Mouse (Mus musculus): ENCODE results near the gene Rbpms2. TPM values are rescaled to one million over a fixed set of nuclear protein-coding genes. Genes with fewer than 3 reads are reported as not detected.

Gene Rbpms2
- polyA plus RNA-seq, 1 experiment from 2014 or later: 23.7 TPM

- Histone ChIP-seq H3K4me2 (replicated peaks; ENCODE audit: low read depth, low read length) (peak overlapping the region; percentile 97), H3K4me3 (ENCODE audit: low read depth, low read length) (peak overlapping the region; percentile 60), H3K4me1 (replicated peaks; ENCODE audit: control insufficient read depth, insufficient read depth, low read length) (0 out of 2 replicates have a peak, but pooled peaks cover 4% of the 10 kb centered on the region), H3K27ac (ENCODE audit: low read depth, low read length) (no peak overlapping the region), H3K9me3 (ENCODE audit: control insufficient read depth, low read length) (no peaks in the 10 kb centered on the region), H3K27me3 (ENCODE audit: control insufficient read depth, insufficient read depth, low read length) (peaks cover 31% of the 10 kb centered on the region), H3K36me3 (ENCODE audit: control insufficient read depth, insufficient read depth, low read length) (no peaks in the 10 kb centered on the region), H3K9ac (ENCODE audit: low read depth, low read length) (peak overlapping the region; percentile 71)
- ATAC-seq (ENCODE audit: low FRiP score) (peak; percentile 80), DNase-seq (ENCODE audit: low spot score) (peak; percentile 74)
- WGBS: under 1% methylated on average over 20 of the region's 78 CpGs
These were observed 1.3 kb downstream of the Rbpms2 start for GRCm38 (mm10) chr9:65630631-65631353.

- H3K4me3 ChIP-seq (ENCODE audit: low read depth, low read length): peak overlapping the region; percentile 60
- DNase-seq (ENCODE audit: low spot score): no peak
- no peak overlapping the region for H3K27ac ChIP-seq (ENCODE audit: low read depth, low read length)
- H3K9me3 ChIP-seq (ENCODE audit: control insufficient read depth, low read length): no peaks in the 10 kb centered on the region
- 9% methylated on average over 16 of the region's 16 CpGs for WGBS
- 0 out of 2 replicates have a peak, but pooled peaks cover 4% of the 10 kb centered on the region for H3K4me1 ChIP-seq (replicated peaks; ENCODE audit: control insufficient read depth, insufficient read depth, low read length)
- H3K9ac ChIP-seq (ENCODE audit: low read depth, low read length): peak overlapping the region; percentile 71
- peaks cover 31% of the 10 kb centered on the region for H3K27me3 ChIP-seq (ENCODE audit: control insufficient read depth, insufficient read depth, low read length)
- no peak for ATAC-seq (ENCODE audit: low FRiP score)
- H3K36me3 ChIP-seq (ENCODE audit: control insufficient read depth, insufficient read depth, low read length): no peaks in the 10 kb centered on the region
- H3K4me2 ChIP-seq (replicated peaks; ENCODE audit: low read depth, low read length): peak overlapping the region; percentile 97
These were observed 2.0 kb downstream of the Rbpms2 start for GRCm38 (mm10) chr9:65631354-65632021.

- WGBS: 79% methylated on average over 1 of the region's 1 CpGs
These were observed 6.3 kb downstream of the Rbpms2 start for GRCm38 (mm10) chr9:65635766-65636165.

GRCm38 (mm10) chr9:65636926-65637325 is 7.5 kb downstream of the Rbpms2 start:
- H3K27me3 ChIP-seq (ENCODE audit: control insufficient read depth, insufficient read depth, low read length): no peaks in the 10 kb centered on the region
- 88% methylated on average over 4 of the region's 4 CpGs for WGBS
- DNase-seq (ENCODE audit: low spot score) (no peak), ATAC-seq (ENCODE audit: low FRiP score) (no peak)
- no peaks in the 10 kb centered on the region for H3K9me3 ChIP-seq (ENCODE audit: control insufficient read depth, low read length)
- H3K4me3 ChIP-seq (ENCODE audit: low read depth, low read length): no peak overlapping the region
- H3K4me2 ChIP-seq (replicated peaks; ENCODE audit: low read depth, low read length): no peak overlapping the region
- no peak overlapping the region for H3K9ac ChIP-seq (ENCODE audit: low read depth, low read length)
- 0 out of 2 replicates have a peak, but pooled peaks cover 2% of the 10 kb centered on the region for H3K4me1 ChIP-seq (replicated peaks; ENCODE audit: control insufficient read depth, insufficient read depth, low read length)
- no peaks in the 10 kb centered on the region for H3K36me3 ChIP-seq (ENCODE audit: control insufficient read depth, insufficient read depth, low read length)
- no peak overlapping the region for H3K27ac ChIP-seq (ENCODE audit: low read depth, low read length)

More at GRCm38 (mm10) chr9:65635766-65636165, 6.3 kb downstream of the Rbpms2 start:
- Histone ChIP-seq H3K27me3 (ENCODE audit: control insufficient read depth, insufficient read depth, low read length) (peaks cover 10% of the 10 kb centered on the region), H3K4me1 (replicated peaks; ENCODE audit: control insufficient read depth, insufficient read depth, low read length) (0 out of 2 replicates have a peak, but pooled peaks cover 4% of the 10 kb centered on the region), H3K4me2 (replicated peaks; ENCODE audit: low read depth, low read length) (no peak overlapping the region), H3K9ac (ENCODE audit: low read depth, low read length) (no peak overlapping the region), H3K27ac (ENCODE audit: low read depth, low read length) (no peak overlapping the region), H3K36me3 (ENCODE audit: control insufficient read depth, insufficient read depth, low read length) (no peaks in the 10 kb centered on the region), H3K9me3 (ENCODE audit: control insufficient read depth, low read length) (no peaks in the 10 kb centered on the region), H3K4me3 (ENCODE audit: low read depth, low read length) (no peak overlapping the region)
- DNase-seq (ENCODE audit: low spot score) (no peak), ATAC-seq (ENCODE audit: low FRiP score) (no peak)

GRCm38 (mm10) chr9:65639065-65639464 is 9.6 kb downstream of the Rbpms2 start:
- no peaks in the 10 kb centered on the region for H3K36me3 ChIP-seq (ENCODE audit: control insufficient read depth, insufficient read depth, low read length)
- H3K27me3 ChIP-seq (ENCODE audit: control insufficient read depth, insufficient read depth, low read length): no peaks in the 10 kb centered on the region
- H3K9me3 ChIP-seq (ENCODE audit: control insufficient read depth, low read length): no peaks in the 10 kb centered on the region
- no peak overlapping the region for H3K9ac ChIP-seq (ENCODE audit: low read depth, low read length)
- ATAC-seq (ENCODE audit: low FRiP score) (no peak), DNase-seq (ENCODE audit: low spot score) (no peak)
- 0 out of 2 replicates have a peak, but pooled peaks cover 2% of the 10 kb centered on the region for H3K4me1 ChIP-seq (replicated peaks; ENCODE audit: control insufficient read depth, insufficient read depth, low read length)
- no peak overlapping the region for H3K27ac ChIP-seq (ENCODE audit: low read depth, low read length)
- WGBS: 56% methylated on average over 5 of the region's 5 CpGs
- H3K4me2 ChIP-seq (replicated peaks; ENCODE audit: low read depth, low read length): no peak overlapping the region
- no peak overlapping the region for H3K4me3 ChIP-seq (ENCODE audit: low read depth, low read length)

GRCm38 (mm10) chr9:65640838-65641410 is 11.5 kb downstream of the Rbpms2 start:
- no peak for ATAC-seq (ENCODE audit: low FRiP score)
- Histone ChIP-seq H3K4me2 (replicated peaks; ENCODE audit: low read depth, low read length) (no peak overlapping the region; the same call in 1 of the 2 replicates), H3K27me3 (ENCODE audit: control insufficient read depth, insufficient read depth, low read length) (no peaks in the 10 kb centered on the region), H3K4me1 (replicated peaks; ENCODE audit: control insufficient read depth, insufficient read depth, low read length) (0 out of 2 replicates have a peak, but pooled peaks cover 2% of the 10 kb centered on the region), H3K4me3 (ENCODE audit: low read depth, low read length) (no peak overlapping the region), H3K9me3 (ENCODE audit: control insufficient read depth, low read length) (no peaks in the 10 kb centered on the region), H3K36me3 (ENCODE audit: control insufficient read depth, insufficient read depth, low read length) (no peaks in the 10 kb centered on the region), H3K27ac (ENCODE audit: low read depth, low read length) (no peak overlapping the region), H3K9ac (ENCODE audit: low read depth, low read length) (no peak overlapping the region)
- DNase-seq (ENCODE audit: low spot score): peak; percentile 46
- WGBS: 5% methylated on average over 5 of the region's 5 CpGs

- DNase-seq (ENCODE audit: low spot score): peak; percentile 29
These were observed 12.1 kb downstream of the Rbpms2 start for GRCm38 (mm10) chr9:65641446-65642052.

GRCm38 (mm10) chr9:65642546-65642945 is 13.1 kb downstream of the Rbpms2 start:
- Histone ChIP-seq H3K4me2 (replicated peaks; ENCODE audit: low read depth, low read length) (no peak overlapping the region), H3K27ac (ENCODE audit: low read depth, low read length) (no peak overlapping the region), H3K36me3 (ENCODE audit: control insufficient read depth, insufficient read depth, low read length) (no peaks in the 10 kb centered on the region), H3K27me3 (ENCODE audit: control insufficient read depth, insufficient read depth, low read length) (no peaks in the 10 kb centered on the region), H3K9me3 (ENCODE audit: control insufficient read depth, low read length) (no peaks in the 10 kb centered on the region), H3K9ac (ENCODE audit: low read depth, low read length) (no peak overlapping the region), H3K4me1 (replicated peaks; ENCODE audit: control insufficient read depth, insufficient read depth, low read length) (0 out of 2 replicates have a peak, but pooled peaks cover 2% of the 10 kb centered on the region), H3K4me3 (ENCODE audit: low read depth, low read length) (no peak overlapping the region)
- DNase-seq (ENCODE audit: low spot score) (no peak), ATAC-seq (ENCODE audit: low FRiP score) (no peak)

More at GRCm38 (mm10) chr9:65641446-65642052, 12.1 kb downstream of the Rbpms2 start:
- Histone ChIP-seq H3K4me2 (replicated peaks; ENCODE audit: low read depth, low read length) (no peak overlapping the region; the same call in 1 of the 2 replicates), H3K9ac (ENCODE audit: low read depth, low read length) (no peak overlapping the region), H3K27ac (ENCODE audit: low read depth, low read length) (no peak overlapping the region), H3K36me3 (ENCODE audit: control insufficient read depth, insufficient read depth, low read length) (no peaks in the 10 kb centered on the region), H3K4me1 (replicated peaks; ENCODE audit: control insufficient read depth, insufficient read depth, low read length) (0 out of 2 replicates have a peak, but pooled peaks cover 2% of the 10 kb centered on the region), H3K27me3 (ENCODE audit: control insufficient read depth, insufficient read depth, low read length) (no peaks in the 10 kb centered on the region), H3K9me3 (ENCODE audit: control insufficient read depth, low read length) (no peaks in the 10 kb centered on the region), H3K4me3 (ENCODE audit: low read depth, low read length) (no peak overlapping the region)
- WGBS: 11% methylated on average over 12 of the region's 12 CpGs
- ATAC-seq (ENCODE audit: low FRiP score): no peak
